Mouse (Mus musculus): ENCODE results near the gene Myl6. TPM values are rescaled to one million over a fixed set of nuclear protein-coding genes. Genes with fewer than 3 reads are reported as not detected.

The Myl6 gene
- total RNA-seq, 2 experiments from 2014 or later: 357 to 392 TPM

DNA sequence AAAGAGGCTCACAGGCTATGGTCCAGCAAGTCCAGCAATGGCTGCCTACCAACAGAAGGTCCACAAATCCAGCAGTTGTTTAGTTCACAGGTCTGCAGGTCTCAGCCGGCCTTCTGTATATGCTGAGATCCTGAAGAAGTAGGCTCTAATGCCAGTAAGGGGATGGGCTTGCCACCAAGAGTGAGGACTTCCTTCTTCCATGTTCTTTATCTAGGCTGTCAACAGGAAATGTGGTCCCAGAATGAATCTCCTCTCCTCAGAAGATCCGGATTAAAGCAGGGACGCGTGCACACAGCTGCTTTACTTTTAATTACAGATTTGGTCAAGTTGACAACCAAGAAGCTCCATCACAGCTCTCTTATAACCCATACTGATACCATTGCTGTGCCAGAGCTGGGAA lies 48.5 kb downstream of the Myl6 start:
- intact Hi-C loops (cut with DNase I): no loop called here
- no peak for DNase-seq

DNA sequence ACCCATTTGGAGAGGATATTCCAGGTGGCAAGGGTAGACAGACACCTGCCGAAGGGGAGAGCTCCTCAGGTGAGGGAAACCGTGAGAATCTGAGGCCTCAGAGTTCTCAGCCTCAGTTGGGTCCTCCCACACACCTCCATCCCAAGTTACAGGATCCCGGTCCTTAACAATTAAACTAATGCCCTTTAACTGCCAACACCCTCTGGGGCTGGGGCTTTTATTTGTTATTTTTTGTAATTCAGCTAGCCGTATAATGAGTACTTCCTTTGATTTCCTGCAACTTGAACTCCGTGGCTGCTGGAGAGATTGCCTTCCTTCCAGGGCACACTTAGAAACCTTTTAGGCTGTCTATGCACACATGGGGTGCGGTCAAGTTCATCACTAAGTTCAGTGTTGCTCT lies 49.6 kb downstream of the Myl6 start:
- intact Hi-C loops (cut with DNase I): loop anchor here (5.0 kb wide), 1 partner anchor 37 kb away; no protein-coding TSS in a partner anchor
- DNase-seq: no peak

DNA sequence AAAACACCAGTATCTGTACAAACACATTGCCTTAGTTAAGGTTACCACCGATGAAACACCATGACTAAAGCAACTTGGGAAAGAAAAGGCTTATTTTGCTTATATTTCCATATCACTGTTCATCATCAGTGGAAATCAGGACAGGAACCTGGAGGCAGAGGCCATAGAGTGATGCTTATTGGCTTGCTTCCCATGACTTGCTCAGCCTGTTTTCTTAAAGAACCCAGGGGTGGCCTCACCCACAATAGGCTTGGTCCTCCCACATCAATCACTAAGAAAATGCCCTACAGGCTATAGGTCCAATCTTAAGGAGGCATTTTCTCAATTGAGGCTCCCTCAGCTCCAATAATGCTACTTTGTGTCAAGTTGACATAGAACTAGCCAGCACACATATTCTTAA lies 51.2 kb downstream of the Myl6 start:
- DNase-seq: no peak

GRCm38 (mm10) chr10:128441324-128442119 lies 52.4 kb downstream of the Myl6 start:
- DNase-seq: no peak
- intact Hi-C loops (cut with DNase I): loop anchor here (5.0 kb wide), 1 partner anchor 34 kb away; no protein-coding TSS in a partner anchor

More for the DNA sequence above, 51.2 kb downstream of the Myl6 start:
- intact Hi-C loops (cut with DNase I): loop anchor here (5.0 kb wide), 1 partner anchor 35 kb away; no protein-coding TSS in a partner anchor

Small RNA genes lying within 50 kb of the gene (microRNA-seq; reads per million reads assigned to microRNA genes)
- gene Mir6916 (0 reads per million in 2 experiments), gene Mir8105 (2.2 to 2.4 reads per million in 2 experiments)

Other genes with a start within 250 kb of the Myl6 start
- gene Apon, start 240.0 kb downstream of the Myl6 start, total RNA-seq (2021): under 1 TPM in 1 of 2 experiments, not detected in 1; 0.19 TPM
- not detected for gene Apof, start 225.5 kb downstream of the Myl6 start, total RNA-seq (2021)
- 10 to 100 TPM; 10.5 to 11.2 TPM for gene Stat2, start 223.6 kb downstream of the Myl6 start, total RNA-seq (2021)
- under 1 TPM; 0.22 to 0.26 TPM for gene Il23a, start 195.4 kb downstream of the Myl6 start, total RNA-seq (2021)
- 10 to 100 TPM; 13.2 to 13.7 TPM for gene Pan2, start 190.8 kb downstream of the Myl6 start, total RNA-seq (2021)
- gene Cnpy2, start 171.7 kb downstream of the Myl6 start, total RNA-seq (2021): 10 to 100 TPM; 58.1 to 66.7 TPM
- gene Cs, start 156.4 kb downstream of the Myl6 start, total RNA-seq (2021): 1,000 to 10,000 TPM; 1,195 to 1,221 TPM
- 100 to 1,000 TPM; 208 to 209 TPM for gene Coq10a, start 125.1 kb downstream of the Myl6 start, total RNA-seq (2021)
- gene Ankrd52, start 117.0 kb downstream of the Myl6 start, total RNA-seq (2021): 10 to 100 TPM; 46.5 to 47.5 TPM
- not detected for gene Slc39a5, start 92.9 kb downstream of the Myl6 start, total RNA-seq (2021)
- gene Nabp2, start 82.7 kb downstream of the Myl6 start, total RNA-seq (2021): 10 to 100 TPM; 43.6 to 45.6 TPM
- gene Rnf41, start 82.5 kb downstream of the Myl6 start, total RNA-seq (2021): 10 to 100 TPM; 19.7 to 19.8 TPM
- gene Smarcc2, start 34.9 kb downstream of the Myl6 start, total RNA-seq (2021): 10 to 100 TPM; 76.6 to 80.5 TPM
- gene Myl6b, start 4.5 kb upstream of the Myl6 start, total RNA-seq (2021): 1 to 10 TPM; 3.3 to 4.3 TPM
- 10 to 100 TPM; 22.3 to 23.6 TPM for gene Esyt1, start 31.7 kb upstream of the Myl6 start, total RNA-seq (2021)
- 1 to 10 TPM; 7.0 to 8.4 TPM for gene Zc3h10, start 53.6 kb upstream of the Myl6 start, total RNA-seq (2021)
- gene Rpl41, start 55.2 kb upstream of the Myl6 start, total RNA-seq (2021): 1,000 to 10,000 TPM; 1,645 to 1,937 TPM
- gene Pa2g4, start 71.8 kb upstream of the Myl6 start, total RNA-seq (2021): 10 to 100 TPM; 48.4 to 51.6 TPM
- 1 to 10 TPM; 6.8 to 7.8 TPM for gene Erbb3, start 95.5 kb upstream of the Myl6 start, total RNA-seq (2021)
- gene Rps26, start 132.6 kb upstream of the Myl6 start, total RNA-seq (2021): 100 to 1,000 TPM; 264 to 297 TPM
- gene Ikzf4, start 151.8 kb upstream of the Myl6 start, total RNA-seq (2021): 1 to 10 TPM; 1.3 to 1.5 TPM
- gene Suox, start 179.9 kb upstream of the Myl6 start, total RNA-seq (2021): 10 to 100 TPM; 17.3 to 17.4 TPM
- 10 to 100 TPM; 66.5 to 71.8 TPM for gene Rab5b, start 202.1 kb upstream of the Myl6 start, total RNA-seq (2021)
- gene Pmel, start 210.1 kb upstream of the Myl6 start, total RNA-seq (2021): under 1 TPM; 0.66 to 0.93 TPM
- 10 to 100 TPM; 18.9 to 19.9 TPM for gene Cdk2, start 210.9 kb upstream of the Myl6 start, total RNA-seq (2021)

Data from heart, postnatal 14 days (tissue).